Mouse (Mus musculus): ENCODE results near the gene Gm10271. TPM values are rescaled to one million over a fixed set of nuclear protein-coding genes. Genes with fewer than 3 reads are reported as not detected.

The Gm10271 gene
- polyA plus RNA-seq, 1 experiment from 2014 or later, result not detected

DNA sequence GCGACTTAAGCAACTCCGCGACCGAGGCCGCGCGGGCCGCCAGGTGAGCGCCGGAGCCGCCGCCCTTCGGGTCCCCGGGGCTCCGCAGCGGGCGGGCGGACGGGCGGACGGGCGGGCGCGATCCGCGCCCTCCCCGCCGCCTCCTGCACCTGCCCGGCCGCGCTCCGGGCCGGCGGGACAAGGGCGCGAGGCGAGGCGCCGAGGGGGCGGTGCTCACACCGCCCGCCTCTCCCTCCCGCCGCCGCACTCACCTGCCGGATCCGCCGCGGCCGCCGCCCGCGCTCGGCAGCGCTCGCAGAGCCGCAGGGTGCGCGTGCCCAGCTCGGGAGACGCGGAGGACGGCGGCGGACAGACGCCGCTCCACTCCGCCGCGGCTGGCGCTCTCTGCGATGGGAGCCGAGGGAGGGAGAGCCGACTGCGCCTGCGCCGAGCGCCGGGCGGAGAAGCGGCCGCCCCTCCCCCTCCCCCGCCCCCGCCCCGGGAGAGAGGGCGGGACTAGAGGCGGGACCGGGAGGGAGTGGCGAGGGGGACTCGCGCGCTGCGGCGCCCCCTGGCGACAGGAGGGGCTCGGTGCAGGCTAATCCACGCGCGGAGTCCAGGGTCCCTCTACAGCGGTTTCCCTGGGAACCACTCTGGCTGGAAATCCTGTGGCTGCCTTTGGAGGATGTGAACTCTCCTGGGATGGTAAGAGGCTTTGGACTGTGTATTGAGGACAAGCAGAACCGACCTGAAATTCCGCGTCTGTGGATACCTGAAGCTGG lies 22.2 kb downstream of the Gm10271 start, which contains the start of gene Rab3ip:
TSS of gene Rab3ip (minus strand) at position 761 of the 761 bp plus-strand sequence.
- H3K27ac ChIP-seq, result peak within 1 kb of the TSS; percentile 94
- no peaks in the 10 kb centered on the region for H3K9me3 ChIP-seq (replicated peaks)
- H3K36me3 ChIP-seq, result no peaks in the 10 kb centered on the region
- WGBS, result under 1% methylated on average over 48 of the region's 103 CpGs
- H3K4me3 ChIP-seq (replicated peaks), result peak within 1 kb of the TSS; percentile 85
- peak within 1 kb of the TSS; percentile 82 for H3K9ac ChIP-seq
- no peaks in the 10 kb centered on the region for H3K27me3 ChIP-seq
- peak within 1 kb of the TSS; percentile 84 for H3K4me2 ChIP-seq
- ATAC-seq (replicated peaks; ENCODE audit: low FRiP score), result peak; percentile 89
- peaks cover 18% of the 10 kb centered on the region for H3K4me1 ChIP-seq

DNA sequence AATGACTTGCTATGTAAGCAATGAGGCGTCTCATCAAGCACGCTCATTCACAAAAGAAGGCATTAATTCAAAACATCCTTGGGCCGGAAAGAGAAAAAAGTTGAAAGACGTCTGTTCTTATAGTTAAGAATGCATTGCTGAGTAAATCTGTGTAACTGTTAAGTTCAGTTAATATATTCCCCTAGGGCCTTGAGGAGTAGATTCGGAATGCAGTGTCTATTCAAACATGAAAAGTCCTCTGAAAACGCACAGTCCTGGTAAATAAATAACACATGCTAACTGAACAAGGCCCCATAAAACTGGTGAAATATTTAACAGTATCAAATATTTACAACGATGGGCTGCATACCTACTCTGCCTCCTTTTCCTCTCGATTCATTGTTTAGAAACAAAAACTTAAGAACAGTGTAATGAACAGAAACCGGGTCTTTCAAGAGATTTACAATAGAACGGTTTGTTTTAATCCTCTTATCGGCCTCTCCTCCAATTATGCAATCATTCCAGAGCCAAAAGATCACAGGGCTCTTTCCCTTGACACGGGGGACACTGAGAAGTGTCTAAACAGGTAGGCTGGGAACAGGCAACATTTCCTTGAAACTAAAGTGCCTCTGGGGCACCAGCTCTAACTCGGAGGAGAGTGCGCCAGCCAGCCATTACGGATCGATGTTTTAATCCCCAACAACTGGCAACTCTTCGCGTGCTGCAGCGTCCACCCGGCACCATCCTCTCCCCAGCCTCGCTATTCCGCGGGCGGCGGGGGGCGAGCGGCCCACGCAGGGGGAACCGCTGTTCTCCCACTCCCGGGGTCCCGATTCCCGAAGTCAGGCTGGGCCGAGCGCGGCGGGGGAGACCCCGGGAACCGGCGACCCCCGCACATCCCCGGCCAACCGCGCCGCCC lies 23.0 kb downstream of the Gm10271 start:
- no peaks in the 10 kb centered on the region for H3K9me3 ChIP-seq (replicated peaks)
- H3K4me1 ChIP-seq, result peaks cover 21% of the 10 kb centered on the region
- peak overlapping the region; percentile 94 for H3K27ac ChIP-seq
- H3K36me3 ChIP-seq, result no peaks in the 10 kb centered on the region
- peak overlapping the region; percentile 84 for H3K4me2 ChIP-seq
- WGBS, result 2% methylated on average over 44 of the region's 44 CpGs
- H3K27me3 ChIP-seq, result no peaks in the 10 kb centered on the region
- H3K4me3 ChIP-seq (replicated peaks), result peak overlapping the region; percentile 85
- peak; percentile 45 for ATAC-seq (replicated peaks; ENCODE audit: low FRiP score)
- peak overlapping the region; percentile 82 for H3K9ac ChIP-seq

DNA sequence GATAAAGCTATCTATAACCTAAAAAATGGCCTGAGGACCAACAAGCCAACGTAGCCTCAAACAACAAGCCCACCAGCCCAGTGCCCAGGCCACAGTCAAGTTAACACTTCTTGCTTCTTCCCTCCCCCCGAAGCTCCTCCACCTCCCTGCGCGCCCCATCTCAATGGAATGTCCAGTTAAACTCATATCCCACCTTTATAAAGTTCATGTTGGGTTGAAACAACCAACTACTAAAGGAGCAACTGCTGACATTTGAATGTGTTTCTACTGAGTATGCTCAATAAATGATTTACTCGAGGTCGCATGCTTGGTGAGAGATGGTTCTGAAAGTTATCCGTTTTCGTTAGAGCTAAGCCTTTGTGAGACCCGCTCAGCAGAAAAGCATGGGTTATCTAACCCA lies 24.0 kb downstream of the Gm10271 start:
- Histone ChIP-seq H3K4me1 (peaks cover 21% of the 10 kb centered on the region), H3K27me3 (no peaks in the 10 kb centered on the region), H3K4me3 (replicated peaks) (peak overlapping the region; percentile 85), H3K36me3 (no peaks in the 10 kb centered on the region), H3K4me2 (peak overlapping the region; percentile 84), H3K27ac (peak overlapping the region; percentile 94), H3K9me3 (replicated peaks) (no peaks in the 10 kb centered on the region), H3K9ac (0 out of 2 replicates have a peak overlapping the region, but pooled peaks have one; percentile 82)
- WGBS, result 66% methylated on average over 9 of the region's 9 CpGs
- no peak for ATAC-seq (replicated peaks; ENCODE audit: low FRiP score)

DNA sequence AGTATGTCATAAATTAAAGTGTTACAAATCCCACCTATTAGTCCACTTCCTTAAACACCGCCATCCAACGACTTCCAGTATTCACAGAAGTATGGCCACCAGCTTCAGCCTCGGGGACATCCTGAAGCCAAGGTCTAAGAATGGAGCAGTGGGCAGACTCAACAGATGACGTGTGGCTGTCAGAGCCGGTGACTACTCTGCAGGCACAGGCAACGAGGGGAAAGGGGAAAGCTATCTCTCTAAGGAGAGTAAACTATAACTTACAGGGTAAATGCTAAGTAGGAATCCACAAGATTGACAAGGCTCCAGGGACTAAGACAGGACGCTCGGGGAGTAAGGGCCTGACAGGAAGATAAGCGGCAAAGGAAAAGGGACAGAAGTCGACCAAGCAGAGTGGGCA lies 27.5 kb downstream of the Gm10271 start:
- Histone ChIP-seq H3K27ac (peak overlapping the region; percentile 19), H3K4me1 (peaks cover 18% of the 10 kb centered on the region), H3K4me2 (peak overlapping the region; percentile 22), H3K27me3 (no peaks in the 10 kb centered on the region), H3K9ac (no peak overlapping the region), H3K9me3 (replicated peaks) (peaks cover 3% of the 10 kb centered on the region; the same call in 1 of the 2 replicates), H3K4me3 (replicated peaks) (0 out of 2 replicates have a peak overlapping the region, but pooled peaks have one; percentile 1), H3K36me3 (peaks cover 13% of the 10 kb centered on the region)
- ATAC-seq (replicated peaks; ENCODE audit: low FRiP score), result no peak
- WGBS, result 36% methylated on average over 10 of the region's 10 CpGs

DNA sequence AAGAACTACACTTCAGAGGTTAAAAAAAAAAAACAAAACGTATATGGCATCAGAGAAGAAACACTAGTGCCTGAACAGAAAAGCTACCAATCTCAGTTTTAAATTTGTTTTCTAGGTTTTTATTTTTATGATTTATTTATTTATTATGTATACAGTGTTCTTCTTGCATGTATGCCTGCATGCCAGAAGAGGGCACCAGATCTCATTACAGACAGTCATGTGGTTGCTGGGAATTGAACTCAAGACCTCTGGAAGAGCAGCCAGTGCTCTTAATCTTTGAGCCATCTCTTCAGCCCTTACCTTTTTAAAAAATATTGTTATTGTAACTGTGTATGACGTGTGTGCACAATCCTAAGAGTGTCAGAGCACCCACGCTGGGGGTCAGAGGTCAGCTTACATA lies 28.3 kb downstream of the Gm10271 start:
- no peak overlapping the region for H3K27ac ChIP-seq
- H3K27me3 ChIP-seq, result no peaks in the 10 kb centered on the region
- 78% methylated on average over 3 of the region's 3 CpGs for WGBS
- peaks cover 3% of the 10 kb centered on the region; the same call in 1 of the 2 replicates for H3K9me3 ChIP-seq (replicated peaks)
- ATAC-seq (replicated peaks; ENCODE audit: low FRiP score), result no peak
- no peak overlapping the region for H3K9ac ChIP-seq
- no peak overlapping the region for H3K4me2 ChIP-seq
- H3K4me3 ChIP-seq (replicated peaks), result no peak overlapping the region
- peaks cover 18% of the 10 kb centered on the region for H3K4me1 ChIP-seq
- H3K36me3 ChIP-seq, result peaks cover 15% of the 10 kb centered on the region

DNA sequence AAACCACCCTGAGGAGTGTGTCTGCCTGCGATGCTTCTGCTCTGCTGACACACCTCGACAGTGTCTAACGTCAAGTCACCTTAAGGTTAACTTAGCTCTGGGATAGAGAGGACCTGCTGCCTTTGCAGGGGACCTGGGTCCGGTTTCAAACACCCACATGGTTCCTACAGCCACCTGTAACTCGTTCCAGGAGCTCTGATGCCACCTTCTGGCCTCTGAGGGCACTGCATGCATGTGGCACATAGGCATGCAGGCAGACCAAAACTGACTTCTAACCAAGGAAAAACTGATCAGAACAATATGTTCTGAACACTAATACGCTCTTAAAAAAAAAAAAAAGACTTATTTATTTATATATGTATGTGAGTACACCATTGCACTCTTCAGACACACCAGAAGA lies 29.4 kb downstream of the Gm10271 start:
- WGBS, result 95% methylated on average over 6 of the region's 6 CpGs
- Histone ChIP-seq H3K4me3 (replicated peaks) (no peak overlapping the region), H3K27ac (no peak overlapping the region), H3K36me3 (peaks cover 26% of the 10 kb centered on the region), H3K27me3 (no peaks in the 10 kb centered on the region), H3K9ac (no peak overlapping the region), H3K9me3 (replicated peaks) (peaks cover 3% of the 10 kb centered on the region; the same call in 1 of the 2 replicates), H3K4me1 (peaks cover 17% of the 10 kb centered on the region), H3K4me2 (no peak overlapping the region)
- no peak for ATAC-seq (replicated peaks; ENCODE audit: low FRiP score)

DNA sequence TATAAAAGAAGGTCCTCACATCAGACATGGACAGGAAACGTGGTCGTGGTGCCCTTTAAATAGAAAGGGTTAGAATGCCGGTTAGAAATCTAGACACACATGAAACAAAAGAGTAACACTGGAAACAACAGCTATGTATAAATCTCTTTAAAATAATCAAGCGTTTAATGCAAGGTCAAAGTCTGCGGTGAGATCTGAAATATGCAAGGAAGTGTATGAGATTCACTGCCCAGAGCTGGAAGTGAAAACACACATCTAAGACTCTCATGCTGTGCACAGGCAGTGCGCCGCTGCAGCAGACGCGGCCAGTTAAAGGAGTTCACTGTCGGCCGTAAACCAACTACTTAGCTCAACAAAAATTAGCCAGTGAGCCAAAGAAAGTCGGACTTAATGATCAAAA lies 37.4 kb downstream of the Gm10271 start:
- ATAC-seq (replicated peaks; ENCODE audit: low FRiP score), result no peak
- H3K4me3 ChIP-seq (replicated peaks), result no peak overlapping the region
- WGBS, result 68% methylated on average over 12 of the region's 12 CpGs
- H3K4me2 ChIP-seq, result no peak overlapping the region
- H3K36me3 ChIP-seq, result peaks cover 80% of the 10 kb centered on the region
- H3K9ac ChIP-seq, result no peak overlapping the region
- H3K9me3 ChIP-seq (replicated peaks), result no peaks in the 10 kb centered on the region
- H3K4me1 ChIP-seq, result 0 out of 2 replicates have a peak, but pooled peaks cover 9% of the 10 kb centered on the region
- no peak overlapping the region for H3K27ac ChIP-seq
- H3K27me3 ChIP-seq, result no peaks in the 10 kb centered on the region

DNA sequence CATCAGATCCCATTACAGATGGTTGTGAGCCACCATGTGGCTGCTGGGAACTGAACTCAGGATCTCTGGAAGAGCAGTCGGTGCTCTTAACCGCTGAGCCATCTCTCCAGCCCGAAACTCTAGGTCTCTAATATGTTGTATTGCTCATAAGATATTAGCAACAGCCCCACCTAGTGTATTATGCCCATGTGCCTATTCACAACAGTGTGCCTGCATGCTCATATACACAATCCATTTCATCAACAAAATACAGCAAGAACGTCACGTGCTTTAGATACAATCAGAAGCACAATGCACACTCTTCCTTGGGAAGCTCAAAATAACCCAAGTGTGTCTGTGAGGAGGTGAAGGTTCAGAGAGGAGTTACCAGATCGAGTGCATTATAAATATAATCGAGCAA lies 38.6 kb downstream of the Gm10271 start:
- ATAC-seq (replicated peaks; ENCODE audit: low FRiP score), result no peak
- H3K9ac ChIP-seq, result no peak overlapping the region
- H3K9me3 ChIP-seq (replicated peaks), result no peaks in the 10 kb centered on the region
- 89% methylated on average over 7 of the region's 7 CpGs for WGBS
- H3K27ac ChIP-seq, result no peak overlapping the region
- H3K4me1 ChIP-seq, result 0 out of 2 replicates have a peak, but pooled peaks cover 9% of the 10 kb centered on the region
- H3K4me2 ChIP-seq, result no peak overlapping the region
- no peak overlapping the region for H3K4me3 ChIP-seq (replicated peaks)
- no peaks in the 10 kb centered on the region for H3K27me3 ChIP-seq
- H3K36me3 ChIP-seq, result peaks cover 85% of the 10 kb centered on the region

DNA sequence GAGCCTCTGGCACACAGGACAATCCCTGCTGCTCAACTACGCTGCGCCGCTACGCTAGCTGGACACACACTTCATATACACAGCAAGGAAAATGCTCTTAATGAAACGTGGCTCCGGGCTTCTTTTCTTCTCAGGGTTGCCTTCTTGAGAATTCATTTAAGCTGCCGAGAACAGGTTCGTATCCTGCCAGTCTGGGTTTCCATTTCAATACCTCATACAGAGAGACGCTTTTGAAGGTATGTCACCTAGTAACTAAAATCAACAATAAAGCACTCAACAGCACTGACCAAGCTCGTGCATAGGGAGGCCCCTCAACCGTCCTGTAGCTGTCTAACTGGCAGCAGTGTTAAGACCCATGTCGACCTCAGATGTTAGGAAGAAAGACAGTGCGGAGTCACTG lies 40.0 kb downstream of the Gm10271 start:
- 0 out of 2 replicates have a peak, but pooled peaks cover 9% of the 10 kb centered on the region for H3K4me1 ChIP-seq
- no peak overlapping the region for H3K9ac ChIP-seq
- H3K27me3 ChIP-seq, result no peaks in the 10 kb centered on the region
- peaks cover 82% of the 10 kb centered on the region for H3K36me3 ChIP-seq
- H3K4me2 ChIP-seq, result no peak overlapping the region
- no peak overlapping the region for H3K27ac ChIP-seq
- 80% methylated on average over 13 of the region's 13 CpGs for WGBS
- H3K4me3 ChIP-seq (replicated peaks), result no peak overlapping the region
- no peak for ATAC-seq (replicated peaks; ENCODE audit: low FRiP score)
- H3K9me3 ChIP-seq (replicated peaks), result no peaks in the 10 kb centered on the region

DNA sequence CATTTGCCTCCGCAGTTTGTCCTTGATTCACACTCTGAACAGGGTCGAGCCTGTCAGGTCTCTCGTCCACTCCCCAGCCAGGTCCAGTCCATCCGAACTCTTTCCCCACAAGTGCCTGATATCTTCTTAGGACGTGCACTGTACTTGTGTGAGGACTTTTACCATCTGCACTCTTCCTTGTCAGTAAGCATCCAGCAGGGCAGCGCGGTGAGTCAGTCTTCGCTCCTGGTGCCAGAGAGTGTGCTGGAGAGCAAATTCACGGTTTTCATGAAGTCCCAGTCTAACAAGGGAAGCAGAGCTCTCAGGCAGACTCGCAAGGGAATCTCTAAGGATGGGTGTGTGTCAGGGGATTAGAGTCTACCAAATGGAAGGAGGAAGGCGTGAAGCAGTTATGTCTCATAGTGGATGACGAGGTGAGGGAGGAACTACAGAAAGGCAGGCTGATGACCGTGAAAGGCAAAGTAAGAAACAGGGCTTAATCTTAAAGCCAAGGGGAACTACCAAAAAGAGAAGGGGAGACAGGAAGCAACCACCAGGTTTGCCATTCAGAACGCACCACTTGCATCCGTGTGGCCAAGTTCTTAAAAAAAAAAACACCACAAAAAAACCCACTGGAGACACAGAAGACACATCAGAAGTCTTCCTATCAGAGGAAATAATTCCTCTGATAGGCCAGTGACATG lies 40.8 kb downstream of the Gm10271 start:
- 72% methylated on average over 15 of the region's 15 CpGs for WGBS
- H3K9me3 ChIP-seq (replicated peaks), result no peaks in the 10 kb centered on the region
- no peak overlapping the region for H3K4me2 ChIP-seq
- no peak overlapping the region for H3K4me3 ChIP-seq (replicated peaks)
- H3K36me3 ChIP-seq, result peaks cover 82% of the 10 kb centered on the region
- H3K27me3 ChIP-seq, result no peaks in the 10 kb centered on the region
- 0 out of 2 replicates have a peak, but pooled peaks cover 5% of the 10 kb centered on the region for H3K4me1 ChIP-seq
- H3K27ac ChIP-seq, result no peak overlapping the region
- no peak for ATAC-seq (replicated peaks; ENCODE audit: low FRiP score)
- no peak overlapping the region for H3K9ac ChIP-seq

DNA sequence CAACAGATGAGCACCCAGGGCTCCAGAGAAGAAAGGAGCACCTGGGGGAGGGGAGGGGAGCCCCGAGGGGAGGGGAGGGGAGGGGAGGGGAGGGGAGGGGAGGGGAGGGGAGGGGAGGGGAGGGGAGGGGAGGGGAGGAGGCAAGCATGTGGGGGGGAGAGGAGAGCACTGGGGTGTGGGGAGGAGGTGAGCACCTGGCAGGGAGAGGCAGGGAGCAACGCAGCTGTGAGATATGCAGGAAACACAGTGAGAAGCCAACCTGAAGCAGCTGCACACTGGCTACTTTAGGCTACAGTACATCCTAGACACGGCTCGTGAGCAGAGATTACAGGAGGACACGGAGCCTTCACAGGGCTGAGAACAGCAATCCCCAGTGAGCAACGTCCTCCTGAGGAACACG lies 41.5 kb downstream of the Gm10271 start:
- H3K36me3 ChIP-seq, result peaks cover 82% of the 10 kb centered on the region
- no peak overlapping the region for H3K9ac ChIP-seq
- H3K4me3 ChIP-seq (replicated peaks), result no peak overlapping the region
- no peaks in the 10 kb centered on the region for H3K9me3 ChIP-seq (replicated peaks)
- H3K27me3 ChIP-seq, result no peaks in the 10 kb centered on the region
- H3K27ac ChIP-seq, result no peak overlapping the region
- 43% methylated on average over 6 of the region's 7 CpGs for WGBS
- no peak overlapping the region for H3K4me2 ChIP-seq
- H3K4me1 ChIP-seq, result 0 out of 2 replicates have a peak, but pooled peaks cover 5% of the 10 kb centered on the region
- ATAC-seq (replicated peaks; ENCODE audit: low FRiP score), result no peak
